Mouse (Mus musculus) frontal cortex, postnatal 10 days (tissue): Measurements from ENCODE around the gene Gm28048.

Source experiments
- DNase-seq, 2 experiments: peaks; one replicate each; pipeline ENCODE4 v3.0.0; 2022; ENCODE audit warnings: low spot score in 2 of 2, mixed read lengths in 1 of 2

The Gm28048 gene

DNA sequence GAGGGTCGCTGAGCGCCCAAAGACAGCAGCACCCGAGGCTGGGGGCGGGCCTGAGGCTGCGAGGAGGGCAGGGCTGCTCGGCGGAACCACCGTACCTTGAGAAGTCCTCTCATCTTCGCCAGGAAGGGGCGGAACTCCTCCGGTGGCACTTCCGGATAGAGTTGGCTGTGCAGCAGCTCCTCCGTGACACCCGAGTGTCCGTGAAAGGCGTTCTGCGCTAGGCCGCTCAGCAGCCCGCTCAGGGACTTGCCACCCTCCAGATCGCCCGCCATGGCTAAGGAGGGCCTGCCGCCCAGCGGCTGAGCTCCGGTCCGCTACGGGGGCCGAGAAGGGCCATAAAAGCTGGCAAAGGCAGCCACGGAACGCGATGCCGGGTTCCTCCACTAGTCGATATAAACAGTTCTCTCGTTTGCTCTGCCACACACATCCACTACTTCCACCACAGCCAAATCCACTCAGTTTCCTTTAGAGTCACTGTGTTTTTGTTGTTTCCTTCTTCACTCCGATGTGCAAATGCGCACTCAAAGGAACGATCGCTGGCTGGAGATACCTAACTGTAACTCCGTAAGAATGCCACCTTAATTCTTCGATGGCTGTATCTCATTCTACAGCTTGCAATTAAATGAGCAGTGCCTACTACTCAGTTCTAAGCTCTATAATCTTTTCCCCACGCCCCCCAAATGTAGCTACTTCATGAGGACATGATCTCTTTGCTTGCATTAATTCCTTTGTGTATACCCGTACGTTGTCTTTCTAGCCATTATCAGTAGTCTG lies at the start of gene Gm28048, which contains the start of gene Commd1:
TSS of gene Gm28048 (minus strand) at position 107 of the 774 bp plus-strand sequence.
TSS of gene Commd1 (minus strand) at position 399 of the 774 bp plus-strand sequence.
- DNase-seq = peak; percentile 88 to 94

DNA sequence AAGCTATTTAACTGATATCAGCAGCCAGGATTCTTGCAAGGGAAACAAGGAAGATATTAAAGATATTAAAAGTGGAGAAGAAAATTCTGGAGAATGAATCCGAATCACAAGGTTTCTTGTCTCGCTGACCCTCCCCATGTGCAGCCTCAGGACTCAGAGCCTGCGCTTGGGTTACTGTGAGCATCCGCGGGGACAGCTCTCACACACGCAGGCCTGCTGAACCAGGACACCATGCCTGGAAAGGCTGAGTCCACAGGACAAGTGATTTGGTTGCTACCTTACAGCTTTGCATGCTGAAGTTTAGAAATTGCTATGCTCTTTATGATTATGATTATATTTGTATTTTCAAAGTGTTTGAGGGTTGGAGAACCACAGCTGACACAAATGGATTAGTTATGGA lies 47.5 kb upstream of the Gm28048 start:
- no peak for DNase-seq

DNA sequence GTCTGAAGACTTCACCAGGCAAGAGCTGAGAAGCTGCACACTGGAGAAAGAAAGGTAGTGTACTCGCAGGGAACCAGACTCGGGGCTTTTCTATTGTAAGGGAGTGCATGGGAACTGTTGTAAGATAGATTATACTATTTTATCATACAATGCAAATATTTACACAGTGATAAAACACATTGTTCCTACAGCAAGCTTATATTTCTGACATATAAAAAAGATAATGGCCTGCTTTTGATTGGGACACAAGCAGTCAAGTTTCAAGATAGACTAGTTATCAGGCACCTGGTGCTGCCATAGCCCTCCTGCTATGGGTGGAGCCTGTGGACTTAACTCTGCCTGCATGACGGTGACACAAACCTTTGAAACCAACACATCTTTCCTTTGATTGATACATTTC lies 47.1 kb upstream of the Gm28048 start:
- DNase-seq = no peak

DNA sequence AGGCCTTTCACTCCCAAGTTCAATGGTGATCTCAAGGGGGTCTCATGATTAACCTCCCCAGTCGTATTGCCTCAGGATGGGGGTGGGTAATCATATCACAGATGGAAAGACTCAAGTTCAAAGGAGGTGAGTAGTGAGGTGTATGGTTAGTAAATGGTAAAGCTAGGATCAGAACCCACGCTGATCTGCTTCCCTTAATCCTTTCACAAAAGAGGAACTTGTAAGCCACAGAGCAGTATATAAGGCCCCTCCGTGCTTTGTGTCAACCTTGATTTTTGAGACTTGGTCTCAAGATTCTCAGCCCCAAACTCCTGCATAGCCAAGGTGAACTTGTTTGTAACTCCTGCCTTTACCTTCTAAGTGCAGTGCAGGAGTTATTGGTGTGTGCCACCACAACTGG lies 42.3 kb upstream of the Gm28048 start:
- DNase-seq = no peak

DNA sequence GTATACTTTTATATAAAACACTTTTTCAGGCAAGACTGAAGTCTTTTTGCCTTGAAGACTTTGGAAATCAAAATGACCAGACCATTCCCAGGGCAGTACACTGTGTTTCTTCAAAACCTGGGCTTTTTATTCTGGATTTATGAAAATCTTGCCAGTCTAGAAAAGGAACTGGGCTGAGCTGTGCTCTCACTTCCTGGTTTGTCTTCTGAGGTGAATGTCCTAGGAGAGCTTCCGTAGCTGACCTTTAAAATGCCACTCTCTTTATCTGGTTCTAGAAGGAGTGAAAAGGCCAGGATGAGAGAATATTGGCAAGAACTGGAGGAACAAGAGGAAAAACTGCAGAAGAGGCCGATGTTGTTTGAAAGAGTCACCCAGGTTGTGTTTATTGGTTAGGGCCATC lies 41.3 kb upstream of the Gm28048 start:
- no peak for DNase-seq

DNA sequence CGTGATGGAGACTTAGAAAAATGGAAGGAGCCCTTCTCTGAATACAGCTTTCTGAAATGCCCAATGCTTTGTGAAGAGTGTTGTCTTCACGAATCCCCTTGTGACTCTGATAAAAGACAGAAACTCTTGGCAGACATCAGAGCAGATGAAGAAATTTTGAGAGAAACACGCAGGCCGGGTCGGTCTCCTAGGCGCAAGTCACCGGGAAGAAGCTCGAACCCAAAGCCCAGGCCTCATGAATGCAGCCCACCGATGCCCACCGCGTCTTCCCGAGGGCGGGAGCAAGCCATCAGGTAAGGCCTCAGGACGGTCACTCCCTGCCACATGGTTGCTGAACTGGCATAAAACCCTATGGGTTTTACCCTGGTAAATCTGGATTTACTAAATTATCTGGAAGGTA lies 39.0 kb upstream of the Gm28048 start:
- DNase-seq = no peak

DNA sequence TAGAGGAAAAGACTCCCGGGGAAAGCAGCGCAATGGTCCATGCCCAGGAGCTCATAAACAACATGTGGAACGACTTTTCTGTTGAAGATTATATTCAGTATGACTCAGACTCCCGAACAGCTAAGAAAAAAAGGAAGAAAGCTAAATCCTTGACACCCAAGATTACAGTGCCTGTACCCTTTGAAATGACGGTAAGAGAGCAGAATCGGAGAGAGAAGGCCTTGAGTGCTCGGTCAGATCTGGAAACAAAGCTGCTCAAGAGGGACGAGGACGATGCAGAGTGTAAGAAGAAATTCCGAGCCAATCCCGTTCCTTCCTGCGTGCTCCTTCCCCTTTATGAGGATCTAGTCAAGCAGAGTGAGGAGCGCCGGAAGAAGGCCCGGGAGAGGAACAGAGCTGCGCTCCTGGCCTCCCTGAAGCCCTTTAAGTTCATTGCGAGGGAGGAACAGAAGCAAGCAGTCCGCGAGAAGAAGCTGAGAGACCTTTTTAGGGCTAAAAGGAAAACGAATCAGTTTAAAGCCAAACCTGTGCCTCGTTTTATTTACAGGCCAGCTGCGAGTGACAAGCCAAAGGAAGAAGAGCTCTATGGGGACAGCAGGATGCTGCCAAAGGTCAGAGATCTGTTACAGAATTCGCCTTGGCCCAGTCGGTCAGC lies 38.4 kb upstream of the Gm28048 start:
- no peak for DNase-seq

DNA sequence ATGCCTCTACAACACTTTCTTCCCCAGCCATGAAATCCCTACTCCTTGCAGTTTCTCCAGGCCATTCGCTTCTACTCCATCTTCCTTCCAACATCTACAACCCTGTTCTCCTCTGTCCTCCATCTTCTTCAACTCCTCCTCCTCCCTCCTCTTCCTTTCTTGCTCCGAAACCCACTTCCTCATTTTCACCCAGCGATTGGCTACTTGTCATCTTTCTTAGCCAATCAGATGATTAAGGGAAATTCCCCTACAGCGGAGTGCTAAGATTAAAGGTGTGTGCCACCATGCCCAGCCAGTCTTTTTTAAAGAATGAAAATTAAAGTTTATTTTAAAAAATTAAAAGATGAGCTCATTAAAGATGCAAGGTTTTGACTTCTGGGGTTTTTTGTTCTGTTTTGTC lies 36.1 kb upstream of the Gm28048 start:
- no peak for DNase-seq

DNA sequence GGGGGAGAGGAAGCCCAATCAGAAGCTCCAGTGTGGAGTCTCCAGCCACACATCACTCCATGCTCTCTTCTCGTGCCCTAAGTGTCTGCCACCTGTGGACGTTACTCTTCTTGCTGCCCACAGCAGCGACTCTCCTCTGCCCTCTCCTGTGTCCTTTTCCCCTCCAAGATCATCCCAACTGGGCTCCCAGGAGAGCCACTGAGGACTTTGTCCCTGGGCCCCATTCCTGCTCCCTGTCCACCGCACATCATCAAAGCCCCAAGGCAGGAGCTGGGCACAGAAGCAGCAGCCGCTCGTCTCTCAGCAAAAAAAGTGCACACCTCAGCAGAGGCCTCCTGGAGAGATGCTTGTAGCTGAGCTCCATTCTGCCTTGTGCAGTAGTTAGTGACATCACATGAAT lies 33.1 kb upstream of the Gm28048 start:
- no peak for DNase-seq

DNA sequence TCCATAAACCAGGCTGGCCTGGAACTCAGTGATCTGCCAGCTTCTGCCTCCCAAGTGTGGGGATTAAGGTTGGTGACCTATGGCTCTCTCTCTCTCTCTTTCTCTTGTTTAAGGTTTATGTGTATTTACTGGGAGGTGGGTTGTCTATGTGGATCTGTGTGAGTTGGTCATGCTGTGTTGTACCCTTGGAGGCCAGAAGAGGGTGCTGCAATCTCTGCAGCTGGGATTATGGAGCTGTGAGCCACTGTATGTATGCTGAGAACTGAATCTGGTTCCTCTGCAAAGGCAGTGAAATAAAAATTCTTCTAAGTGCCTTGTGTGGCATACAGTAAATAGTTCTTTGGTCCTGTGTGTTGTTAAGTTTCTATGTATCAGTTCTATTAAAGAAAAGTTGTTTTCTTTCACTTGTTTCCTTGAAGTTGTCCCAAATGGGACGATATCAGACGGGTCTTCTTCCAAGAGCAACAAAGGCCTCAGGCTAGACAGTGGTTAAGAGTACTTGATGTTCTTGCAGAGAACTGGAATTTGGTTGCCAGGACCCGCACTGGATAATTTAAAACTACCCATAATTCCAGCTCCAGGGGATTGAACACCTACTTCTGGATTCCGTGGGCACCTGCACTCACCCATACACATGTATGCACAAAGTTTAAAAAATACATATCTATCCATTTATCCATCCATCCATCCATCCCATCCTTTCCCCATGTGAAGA lies 31.8 kb upstream of the Gm28048 start:
- DNase-seq = no peak

DNA sequence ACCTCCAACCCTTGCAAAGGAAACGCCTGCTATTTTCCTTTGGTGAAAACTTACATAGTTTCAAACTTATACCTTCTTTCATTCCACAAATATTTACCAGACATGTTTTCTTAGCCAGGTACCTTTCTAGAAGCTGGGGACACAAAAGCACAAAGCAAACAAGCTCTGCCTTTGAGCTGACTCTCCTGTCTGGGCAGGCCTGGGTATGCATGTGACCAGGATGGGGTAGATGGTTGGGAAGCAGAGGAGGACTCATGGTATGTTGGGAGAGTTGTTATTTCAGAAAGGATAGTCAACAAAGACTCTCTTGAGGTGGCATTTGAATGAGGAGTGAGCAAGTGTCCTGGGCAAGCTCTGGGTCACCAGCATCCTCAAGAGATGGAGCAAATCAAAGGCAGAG lies 31.2 kb upstream of the Gm28048 start:
- DNase-seq = no peak

DNA sequence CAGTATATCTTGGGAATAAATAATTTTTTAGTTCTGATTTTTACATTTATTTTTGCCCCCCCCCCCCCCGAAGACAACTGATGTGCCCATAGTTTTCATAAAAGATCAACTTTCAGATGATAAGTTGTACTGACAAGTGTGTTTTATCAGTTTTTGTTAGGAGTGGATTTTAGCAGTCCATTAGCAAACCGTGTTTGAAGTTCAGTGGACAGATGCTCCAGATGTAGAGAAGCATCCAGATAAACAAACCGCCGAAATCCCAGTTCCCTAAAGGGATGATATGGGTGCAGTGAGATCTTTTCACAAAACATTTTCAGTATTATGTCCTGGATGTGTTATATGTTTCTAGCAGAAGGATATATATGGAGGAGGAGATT lies 26.9 kb upstream of the Gm28048 start:
- DNase-seq = no peak

DNA sequence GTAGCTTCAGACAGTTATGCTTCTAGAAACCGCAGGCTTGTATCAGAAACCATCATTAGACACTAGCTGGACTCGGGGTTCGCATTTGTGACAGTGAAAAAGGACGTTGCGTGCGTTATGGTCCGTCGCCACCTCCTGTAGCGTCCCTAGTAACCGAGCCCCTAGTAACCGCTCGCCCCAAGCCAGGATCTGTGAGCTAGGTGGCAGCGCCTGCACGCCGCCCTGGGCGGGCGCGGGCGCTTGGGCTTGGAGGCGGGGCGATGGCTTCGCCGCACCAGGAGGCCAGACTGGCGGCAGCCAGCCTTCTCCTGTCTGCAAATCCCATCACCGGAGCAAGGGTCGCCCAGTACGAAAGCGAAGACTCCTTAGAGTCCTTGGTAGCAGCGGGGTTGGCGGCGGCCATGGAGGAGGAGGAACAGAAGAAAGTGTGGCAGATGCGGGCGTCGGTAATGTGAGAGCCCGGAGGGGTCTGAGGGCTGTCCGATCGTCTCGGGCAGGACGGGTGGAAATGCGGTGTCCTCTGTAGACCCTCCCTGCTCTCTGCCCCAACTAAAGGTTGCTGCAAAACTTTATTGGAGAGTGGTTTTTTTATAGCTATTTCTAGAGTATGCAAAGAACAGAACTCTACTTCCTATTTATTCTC lies 26.4 kb upstream of the Gm28048 start:
- peak; percentile 68 to 77 for DNase-seq

DNA sequence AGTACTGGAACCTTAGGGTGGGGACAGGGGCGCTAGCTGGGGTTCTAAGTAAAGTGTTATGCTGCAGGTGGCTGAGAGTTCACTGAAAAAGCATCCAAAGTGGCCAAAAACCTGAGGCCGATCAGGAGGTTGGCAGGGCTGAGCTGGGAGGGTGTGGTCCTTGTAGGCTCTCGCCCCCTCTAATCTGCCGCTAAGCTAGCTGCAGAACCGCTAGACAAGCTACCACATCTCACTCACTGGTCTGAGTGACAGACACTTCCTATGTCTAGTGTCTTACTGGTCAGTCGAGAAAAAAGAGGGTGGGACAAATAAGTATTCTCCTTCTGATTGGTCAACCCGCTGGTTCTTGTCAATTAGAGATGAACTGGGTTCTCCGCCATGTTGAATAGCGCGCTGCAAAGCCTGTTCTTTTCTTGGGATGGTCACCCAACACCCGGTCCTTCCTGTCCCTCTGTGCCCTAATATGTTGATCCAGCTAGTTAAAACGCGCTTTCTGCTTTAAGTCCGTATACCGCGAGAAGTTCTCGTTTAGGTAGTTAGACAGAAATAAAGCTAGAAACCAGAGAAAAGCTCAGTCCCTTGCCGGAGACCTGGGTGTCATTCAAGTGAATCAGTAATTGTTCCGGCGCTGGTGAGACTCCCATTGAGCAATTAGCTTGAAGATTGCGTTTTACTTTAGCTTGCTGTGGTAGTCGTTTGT lies 25.7 kb upstream of the Gm28048 start, which contains the start of gene Fam161a:
TSS of gene Fam161a (plus strand) at position 51 of the 700 bp plus-strand sequence.
- DNase-seq = peak; percentile 69 to 78

DNA sequence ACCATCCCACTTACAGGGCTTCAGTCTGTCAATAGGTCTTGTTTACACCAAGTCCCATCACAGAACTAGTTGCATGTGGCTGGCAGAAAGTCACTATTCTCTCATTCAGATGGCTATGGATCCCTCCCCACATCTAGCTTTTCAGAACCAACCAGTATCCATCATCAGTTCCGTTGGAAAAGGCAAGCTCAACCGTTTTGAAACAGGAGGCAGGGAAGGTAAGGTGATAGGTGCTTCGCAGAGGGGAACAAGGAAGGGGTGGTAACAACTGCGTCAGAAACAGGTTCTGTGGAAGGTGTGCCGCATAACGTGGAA lies 25.2 kb upstream of the Gm28048 start:
- DNase-seq = no peak

DNA sequence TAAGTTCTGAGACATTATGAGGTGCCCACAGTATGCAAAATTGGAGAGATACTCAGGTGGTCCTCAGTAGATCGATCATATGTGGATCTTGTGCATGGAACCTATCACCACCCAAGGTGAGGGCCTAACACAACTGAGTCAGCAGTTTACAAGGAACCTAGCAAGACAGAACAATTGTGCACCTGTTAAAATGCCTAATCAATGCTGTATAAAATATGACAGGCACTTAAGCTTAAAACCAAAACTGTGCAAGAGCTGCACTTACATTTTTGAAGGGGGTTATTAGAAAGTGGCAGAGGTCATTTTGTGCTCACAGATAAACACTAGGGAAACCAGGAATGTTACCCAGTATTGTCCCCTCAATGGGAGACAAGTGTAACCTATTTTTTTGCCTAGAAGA lies 23.4 kb upstream of the Gm28048 start:
- no peak for DNase-seq

DNA sequence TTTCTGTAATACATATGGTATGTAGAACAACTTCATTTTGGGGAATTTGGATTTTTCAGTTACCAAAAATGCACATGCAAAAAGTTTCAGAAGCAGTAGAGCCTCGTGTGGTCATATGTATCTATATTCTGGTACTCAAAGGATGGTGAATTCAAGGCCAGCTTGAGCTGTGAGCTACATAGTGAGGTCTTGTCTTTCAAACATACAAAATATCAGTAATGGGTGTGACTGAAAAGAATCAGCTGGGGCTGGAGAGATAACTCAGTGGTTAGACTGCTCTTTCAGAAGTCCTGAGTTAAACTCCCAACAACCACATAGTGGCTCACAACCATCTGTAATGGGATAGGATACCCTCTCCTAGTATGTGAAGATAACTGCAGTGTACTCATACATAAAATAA lies 16.4 kb upstream of the Gm28048 start:
- no peak for DNase-seq

DNA sequence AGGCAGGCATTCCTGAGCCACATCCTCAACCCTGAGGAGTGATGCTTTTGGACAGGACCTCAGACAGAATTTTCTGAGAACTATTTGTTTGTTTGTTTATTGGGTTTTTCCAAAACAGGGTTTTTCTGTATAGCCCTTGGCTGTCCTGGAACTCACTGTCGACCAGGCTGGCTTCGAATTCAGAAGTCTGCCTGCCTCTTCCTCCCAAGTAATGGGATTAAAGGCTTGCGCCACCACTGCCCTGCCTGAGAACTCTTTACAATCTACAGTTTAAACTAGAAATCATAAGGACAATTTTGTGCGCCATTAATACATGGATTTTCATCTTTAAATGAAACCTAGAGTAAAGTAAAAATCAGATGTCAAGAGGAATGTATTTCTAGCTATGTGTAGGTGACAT lies 13.6 kb upstream of the Gm28048 start:
- DNase-seq = no peak

DNA sequence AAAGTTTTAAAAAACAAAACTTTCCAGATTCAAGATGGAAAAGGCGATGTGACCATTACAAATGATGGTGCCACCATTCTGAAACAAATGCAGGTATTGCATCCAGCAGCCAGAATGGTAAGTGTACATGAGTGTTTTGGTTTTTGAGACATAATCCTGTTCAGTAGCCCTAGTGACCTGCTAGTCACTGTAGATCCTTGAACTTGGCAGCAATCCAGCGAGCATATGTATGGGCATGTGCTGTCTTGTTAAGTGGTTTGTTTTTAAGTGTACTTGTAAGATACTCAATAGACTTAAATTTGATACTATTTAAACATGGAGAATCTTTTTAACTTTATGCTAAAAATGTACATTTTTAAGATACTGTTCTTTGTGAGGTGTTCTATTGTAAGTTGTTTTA lies 12.4 kb upstream of the Gm28048 start:
- no peak for DNase-seq

DNA sequence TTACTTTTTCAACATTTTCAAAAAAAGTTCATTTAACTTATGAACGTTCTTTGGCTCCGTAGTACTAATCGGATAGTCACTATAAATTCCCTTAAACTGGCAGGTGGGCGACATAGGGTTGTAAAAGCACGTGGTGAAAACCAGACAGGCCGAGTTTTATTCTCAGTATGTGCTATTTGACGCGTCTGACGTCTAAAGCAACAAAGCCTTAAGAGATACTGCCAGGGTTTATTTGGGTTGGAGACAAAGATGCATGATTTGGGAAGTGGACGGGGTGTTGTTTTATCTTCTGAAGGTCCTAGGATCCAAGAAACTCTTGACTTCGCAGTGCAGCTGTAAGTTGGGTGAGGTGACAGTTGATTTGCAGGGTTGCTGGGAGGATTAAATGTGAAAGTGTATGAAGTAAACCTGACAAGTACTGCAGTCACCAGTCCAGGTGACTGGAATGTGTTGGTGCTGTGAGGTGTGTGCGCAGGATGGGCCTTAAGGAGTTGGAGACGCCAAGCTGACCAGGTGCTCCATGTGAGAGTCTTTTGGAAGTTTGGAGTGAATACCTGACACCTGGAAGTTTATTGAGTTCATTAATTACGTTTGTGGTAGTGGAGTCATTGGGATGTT lies 9.4 kb upstream of the Gm28048 start:
- no peak for DNase-seq

DNA sequence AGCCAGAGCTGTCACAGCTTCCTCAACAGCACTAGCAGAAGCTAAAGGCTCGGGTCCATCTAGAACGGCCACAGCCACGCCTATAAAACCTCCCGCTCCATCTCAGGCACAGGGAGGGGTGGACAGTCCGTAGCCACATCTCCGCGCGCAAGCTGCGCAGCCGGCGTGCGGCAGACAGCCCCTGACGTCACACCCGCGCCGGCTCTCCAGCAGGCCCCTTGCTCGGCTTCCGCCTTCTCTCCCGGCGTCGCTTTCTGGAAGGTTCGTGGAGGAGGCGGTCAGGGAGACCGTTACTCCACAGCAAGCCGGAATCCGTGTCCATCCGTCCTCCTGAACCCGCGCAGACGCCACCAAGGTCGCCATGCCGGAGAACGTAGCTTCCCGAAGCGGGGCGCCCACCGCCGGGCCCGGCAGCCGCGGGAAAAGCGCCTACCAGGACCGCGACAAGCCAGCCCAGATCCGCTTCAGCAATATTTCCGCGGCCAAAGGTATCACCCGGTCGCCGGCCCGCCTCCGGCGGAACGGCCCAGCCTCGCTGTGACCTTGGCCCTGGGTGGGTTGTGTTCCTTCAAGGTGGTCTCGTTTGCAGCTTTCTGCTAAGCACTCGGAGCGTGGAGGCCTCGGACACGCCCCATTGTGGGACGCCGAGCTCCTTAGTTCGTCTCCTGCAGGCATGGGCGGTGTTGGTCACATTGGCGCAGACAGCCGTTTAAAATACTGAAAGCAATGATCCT lies 8.7 kb upstream of the Gm28048 start, which contains the start of gene Cct4:
TSS of gene Cct4 (plus strand) at position 127 of the 734 bp plus-strand sequence.
- DNase-seq = peak; percentile 85 to 92
